Mouse (Mus musculus) small intestine, adult 2 months (tissue): ENCODE data around the gene Fam53b.

Experiments
- CTCF ChIP-seq: fragments of 200-500 bp; IDR thresholded peaks from 2 replicates; pipeline ENCODE4 v1.5.1; 2012; ENCODE audit warnings: low read depth, mild to moderate bottlenecking, control low read depth, inconsistent platforms, low read length, moderate library complexity, mixed read lengths; ENCODE audit not compliant: insufficient replicate concordance, insufficient read length; ENCODE audit errors: extremely low read depth
- POLR2A ChIP-seq: fragments of 200-500 bp; IDR thresholded peaks from 2 replicates; pipeline ENCODE4 v1.6.1; 2012; ENCODE audit warnings: low read depth, mild to moderate bottlenecking, control low read depth, inconsistent platforms, low read length, moderate library complexity

GRCm38 (mm10) chr7:132736099-132736862 lies 77.4 kb downstream of the Fam53b start:
- TF ChIP-seq POLR2A (no peak), CTCF (no peak)
